Mouse (Mus musculus): ENCODE data around the gene Slmap.

- TF ChIP-seq CTCF (IDR thresholded peaks at IDR 0.05; ENCODE audit: borderline replicate concordance, insufficient read depth, low read length) (no peak), POLR2A (IDR thresholded peaks at IDR 0.05; ENCODE audit: low read depth, low read length) (no peak)
Measured at GRCm38 (mm10) chr14:26481457-26481856, 53.3 kb downstream of the Slmap start.

All from embryonic fibroblast, embryonic 13.5 days (primary cell).